Mouse (Mus musculus) forelimb bud, embryonic 11.5 days (tissue): Measurements from ENCODE around the gene Fam193a.

Source experiments
- DNase-seq: peaks from one replicate; pipeline ENCODE4 v3.0.0-alpha.2; 2012; ENCODE audit warnings: low read depth, low spot score

Gene Fam193a

DNA sequence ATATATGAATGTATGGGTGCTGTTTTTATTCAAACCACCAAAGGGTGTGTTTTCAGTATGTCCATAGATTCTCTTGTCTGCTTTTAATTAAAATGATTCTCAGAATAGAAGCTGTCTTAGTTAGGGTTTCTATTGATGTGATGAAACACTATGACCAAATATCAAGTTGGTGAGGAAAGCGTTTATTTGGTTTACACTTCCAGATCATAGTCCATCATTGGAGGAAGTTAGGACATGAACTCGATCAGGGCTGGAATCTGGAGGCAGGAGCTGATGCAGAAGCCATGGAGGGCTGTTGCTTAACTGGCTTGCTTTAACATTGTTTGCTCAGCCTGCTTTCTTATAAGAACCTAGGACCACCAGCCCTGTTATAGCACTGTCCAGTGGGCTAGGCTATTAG lies 12.0 kb downstream of the Fam193a start:
- no peak for DNase-seq

DNA sequence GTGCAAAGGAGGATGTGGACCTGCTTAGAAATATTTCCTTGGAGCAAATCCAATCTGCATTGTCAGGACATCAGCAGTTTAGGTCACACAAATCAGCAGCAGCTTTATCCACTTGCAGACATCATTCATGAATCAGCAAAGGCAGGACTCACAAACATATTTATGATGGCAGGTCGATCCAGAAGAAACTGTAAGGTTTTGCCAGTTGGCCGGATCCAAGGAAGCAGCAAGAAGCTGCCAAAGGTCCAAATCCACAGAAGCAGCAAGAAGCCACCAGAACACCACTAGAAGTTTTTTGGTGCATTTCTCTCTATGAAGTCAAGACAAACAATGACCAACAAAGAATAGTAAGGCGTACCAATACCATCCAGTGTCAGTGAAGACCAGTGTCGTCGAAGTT lies 15.9 kb downstream of the Fam193a start:
- DNase-seq, result no peak

DNA sequence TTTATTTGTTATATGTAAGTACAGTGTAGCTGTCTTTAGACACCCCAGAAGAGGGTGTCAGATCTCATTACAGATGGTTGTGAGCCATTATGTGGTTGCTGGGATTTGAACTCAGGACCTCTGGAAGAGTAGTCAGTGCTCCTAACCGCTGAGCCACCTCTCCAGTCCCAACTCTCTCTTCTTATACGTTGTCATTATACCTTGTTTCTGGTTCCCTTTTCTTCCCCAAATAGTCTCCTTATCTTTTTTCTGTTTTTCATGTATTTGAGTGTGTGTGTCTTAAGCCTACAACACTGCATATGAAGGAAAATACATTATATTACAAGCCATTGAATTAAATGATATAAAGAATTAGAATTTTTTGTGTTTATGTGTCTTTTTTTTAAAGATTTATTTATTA lies 17.0 kb downstream of the Fam193a start:
- no peak for DNase-seq

DNA sequence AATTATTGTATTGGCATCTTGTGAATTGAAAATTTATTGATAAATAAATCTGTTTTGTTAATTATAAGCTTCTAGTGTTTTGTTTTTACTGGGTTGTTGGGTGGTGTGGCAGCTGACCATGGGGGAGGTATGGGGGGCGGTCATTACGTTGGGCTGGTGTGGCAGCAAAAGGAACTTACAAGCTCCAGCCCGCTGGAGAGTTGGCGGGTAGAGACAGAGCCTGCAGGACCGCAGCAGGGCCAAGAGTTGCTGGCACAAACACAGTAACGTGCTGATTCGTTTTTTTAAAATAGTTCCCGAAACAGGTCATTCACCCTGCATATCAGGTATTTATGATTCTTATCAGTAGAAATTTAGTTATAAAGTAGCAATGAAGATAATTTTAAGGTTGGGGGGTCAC lies 23.5 kb downstream of the Fam193a start:
- no peak for DNase-seq

DNA sequence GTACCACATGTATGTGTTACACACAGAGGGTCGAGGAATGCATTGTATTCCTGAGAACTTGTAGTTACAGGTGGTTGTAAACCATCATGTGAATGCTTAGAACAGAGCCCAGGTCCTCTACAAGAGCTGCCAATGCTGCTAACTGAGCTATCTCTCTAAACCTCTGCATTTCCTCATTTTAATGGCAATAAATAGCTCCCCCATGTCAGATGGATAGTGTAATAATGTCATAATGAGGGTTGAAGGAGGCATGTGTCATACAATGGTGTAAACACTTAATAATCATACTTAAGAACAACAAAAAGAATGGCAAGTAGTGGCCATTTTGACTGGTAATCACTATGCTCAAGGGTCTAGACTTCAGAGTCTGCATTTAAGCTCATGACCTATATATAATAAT lies 25.6 kb downstream of the Fam193a start:
- DNase-seq, result no peak

DNA sequence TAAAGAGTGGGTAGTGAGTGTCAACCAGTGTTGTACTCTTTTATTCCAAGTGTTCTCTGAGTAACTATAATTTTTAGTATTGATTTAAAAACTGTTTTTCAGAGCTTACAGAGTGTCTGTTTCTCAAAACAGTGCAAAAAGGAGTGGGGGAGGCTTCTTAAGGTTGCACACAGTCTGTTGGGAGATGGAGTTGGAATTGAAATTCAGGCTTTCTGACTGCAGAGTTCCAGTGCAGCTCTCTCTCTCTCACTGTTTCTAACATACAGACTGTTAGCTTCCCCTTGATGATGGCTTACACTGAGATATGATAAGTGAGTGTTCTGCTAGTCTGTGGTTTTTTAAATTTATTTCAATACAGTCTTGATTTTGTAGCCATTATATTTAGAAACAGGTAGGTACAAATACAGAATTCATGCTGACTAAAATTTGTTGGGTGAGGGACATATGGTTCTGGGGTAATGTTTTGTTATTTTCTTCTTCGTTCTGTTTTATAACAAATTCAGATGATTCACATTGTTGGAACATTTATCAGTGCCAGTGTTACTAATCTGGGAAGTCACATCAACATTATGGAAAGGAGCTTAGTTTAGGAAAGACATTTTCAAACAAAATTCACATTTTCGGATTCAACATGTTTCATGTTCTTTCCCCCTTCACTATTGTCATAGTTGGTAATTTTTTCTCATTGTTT lies 26.3 kb downstream of the Fam193a start:
- DNase-seq, result no peak

DNA sequence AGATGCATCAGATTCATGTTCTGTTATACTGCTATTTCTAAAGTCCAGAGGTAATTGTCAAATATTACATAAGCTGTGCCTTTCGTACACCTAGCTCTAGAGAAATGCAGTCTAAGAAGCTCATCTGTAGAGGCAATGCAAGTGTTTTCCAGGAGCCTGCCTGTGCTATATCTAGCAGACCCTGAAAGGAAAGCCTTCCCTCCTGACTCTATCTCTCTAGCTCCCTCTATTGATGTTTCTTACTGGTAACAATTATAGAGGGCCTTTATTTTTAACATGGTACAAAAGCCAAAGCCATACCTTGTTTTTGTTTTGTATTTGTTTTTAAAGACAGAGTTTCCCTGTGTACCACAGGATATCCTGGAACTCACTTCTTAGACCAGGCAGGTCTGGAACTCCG lies 28.1 kb downstream of the Fam193a start:
- no peak for DNase-seq

DNA sequence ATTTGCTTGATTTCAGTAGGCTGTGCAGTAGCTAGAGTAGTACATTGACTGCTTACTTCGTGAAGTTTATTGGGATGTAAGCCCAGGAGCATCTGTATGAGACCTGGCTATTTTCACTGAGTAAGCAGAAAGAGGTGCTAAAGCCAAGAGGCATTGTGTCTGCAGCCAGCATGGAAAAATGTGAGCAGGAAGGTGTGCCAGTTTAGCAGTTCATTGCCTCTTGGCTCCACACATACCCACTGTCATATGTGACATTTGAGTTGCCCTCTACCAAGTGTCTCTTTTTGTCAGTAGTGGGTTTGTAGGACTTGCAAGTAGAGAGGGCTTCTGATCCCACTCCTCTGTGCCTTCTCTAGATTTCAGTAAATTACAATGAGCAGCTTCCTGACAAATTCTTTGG lies 28.6 kb downstream of the Fam193a start:
- DNase-seq, result no peak

DNA sequence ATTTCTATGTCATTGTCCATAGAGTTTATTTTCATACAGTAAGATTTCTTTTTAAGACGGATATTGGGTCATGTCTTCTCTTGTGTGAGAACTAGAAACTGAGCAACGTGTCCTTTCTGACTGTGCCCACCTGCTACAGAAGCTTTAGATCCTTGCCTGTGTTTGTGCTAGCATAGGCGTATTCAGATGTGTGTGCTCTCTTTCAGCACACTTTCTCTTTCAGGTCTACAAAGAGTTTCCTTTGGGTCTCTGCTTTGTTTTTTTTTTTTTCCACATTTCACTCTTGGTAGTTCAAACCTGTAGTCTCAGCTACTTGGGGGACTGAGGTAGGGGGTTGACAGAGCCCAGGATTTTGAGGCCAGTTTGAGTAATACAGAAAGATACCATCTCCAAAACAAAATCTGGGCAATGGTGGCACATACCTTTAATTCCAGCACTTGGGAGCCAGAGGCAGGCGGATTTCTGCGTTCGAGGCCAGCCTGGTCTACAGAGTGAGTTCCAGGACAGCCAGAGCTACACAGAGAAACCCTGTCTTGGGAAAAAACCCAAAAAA lies 37.7 kb downstream of the Fam193a start:
- DNase-seq, result no peak

DNA sequence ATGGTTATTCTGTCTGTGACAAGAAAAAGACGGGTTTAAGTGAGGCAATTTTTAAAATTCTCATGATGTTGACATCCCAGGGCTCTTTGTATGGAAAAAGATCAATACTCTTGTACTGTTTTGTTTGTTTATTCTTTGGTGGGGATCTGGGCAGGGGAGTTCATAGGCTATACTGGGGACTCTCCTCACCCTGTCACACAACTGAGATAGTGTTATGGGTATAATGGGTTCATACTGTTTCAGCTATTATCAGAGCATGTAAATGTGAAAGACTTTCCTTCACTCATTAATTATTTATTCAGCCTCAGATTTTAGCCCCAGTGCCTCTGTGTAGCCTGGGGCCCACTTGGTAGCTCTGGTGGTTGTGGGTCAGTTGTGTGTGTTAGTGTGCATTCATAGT lies 39.3 kb downstream of the Fam193a start:
- DNase-seq, result no peak

DNA sequence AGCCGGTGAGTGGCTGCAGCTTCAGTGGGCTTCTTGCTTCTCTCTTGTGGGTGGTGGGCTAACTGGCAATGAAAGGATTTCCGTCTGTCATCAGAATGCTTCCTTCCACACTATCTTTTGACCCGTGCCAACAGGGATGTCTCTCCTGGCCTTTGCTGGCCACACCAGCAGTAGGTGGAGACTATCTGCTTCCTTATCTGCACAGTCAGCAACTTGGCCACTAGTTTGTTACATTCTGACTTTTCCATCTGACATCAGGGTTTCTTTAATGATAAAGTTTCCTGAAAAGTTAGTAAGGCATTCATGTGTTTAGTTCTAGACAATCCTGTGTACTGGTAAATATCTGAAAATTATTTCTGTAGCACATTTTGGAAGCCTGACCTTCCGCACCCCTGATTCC lies 41.1 kb downstream of the Fam193a start:
- DNase-seq, result no peak

DNA sequence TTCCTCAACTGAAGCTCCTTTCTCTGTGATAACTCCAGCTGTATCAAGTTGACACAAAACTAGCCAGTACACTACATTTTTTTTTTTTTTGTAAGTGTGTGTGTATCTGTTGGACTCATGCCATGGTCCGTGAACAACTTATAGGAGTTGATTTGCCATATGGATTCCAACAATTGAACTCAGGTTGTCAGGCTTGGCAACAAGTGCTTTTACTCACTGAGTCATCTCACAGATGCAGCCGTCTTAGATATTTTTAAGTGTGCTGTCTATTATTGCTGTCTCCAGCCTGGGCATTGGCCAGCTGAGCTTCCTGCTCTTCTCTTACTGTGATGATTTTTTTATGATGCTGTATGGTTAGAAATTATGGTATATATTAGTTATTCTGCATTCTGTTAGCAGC lies 44.2 kb downstream of the Fam193a start:
- DNase-seq, result no peak

DNA sequence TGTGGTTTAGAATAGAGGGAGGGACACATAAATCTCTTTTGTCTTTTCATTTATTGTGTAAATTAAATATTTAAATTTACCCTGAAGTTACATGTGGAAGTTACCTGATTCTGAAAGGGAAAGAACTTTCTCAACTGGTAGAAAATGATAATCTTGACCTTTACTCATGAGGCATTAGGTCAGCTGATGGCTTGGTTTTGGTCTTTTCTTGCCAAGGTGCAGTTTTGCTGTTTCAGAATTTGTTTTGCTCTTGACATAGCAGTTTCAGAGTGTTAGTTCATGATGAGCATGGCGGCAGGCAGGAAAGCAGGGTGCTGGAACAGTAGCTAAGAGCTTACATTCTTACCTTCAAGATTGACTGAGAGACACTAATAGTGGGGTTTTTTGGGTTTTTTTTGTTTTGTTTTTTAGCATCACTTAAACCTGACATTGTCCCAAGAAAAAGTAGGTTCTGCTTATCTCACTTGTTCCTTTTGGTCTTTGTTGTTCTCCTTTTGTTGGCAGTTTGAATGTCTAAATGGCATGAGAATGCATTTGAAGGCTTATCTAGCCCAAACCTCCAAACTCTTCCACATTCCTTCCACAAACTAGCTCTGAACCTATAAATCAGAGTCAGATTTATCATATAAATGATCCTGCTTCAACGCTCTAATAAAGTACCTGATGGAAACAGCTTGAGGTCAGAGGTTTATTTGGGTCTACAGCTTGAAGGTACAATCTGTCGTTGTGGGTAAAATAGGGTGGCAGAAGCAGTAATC lies 47.7 kb downstream of the Fam193a start:
- DNase-seq, result no peak

DNA sequence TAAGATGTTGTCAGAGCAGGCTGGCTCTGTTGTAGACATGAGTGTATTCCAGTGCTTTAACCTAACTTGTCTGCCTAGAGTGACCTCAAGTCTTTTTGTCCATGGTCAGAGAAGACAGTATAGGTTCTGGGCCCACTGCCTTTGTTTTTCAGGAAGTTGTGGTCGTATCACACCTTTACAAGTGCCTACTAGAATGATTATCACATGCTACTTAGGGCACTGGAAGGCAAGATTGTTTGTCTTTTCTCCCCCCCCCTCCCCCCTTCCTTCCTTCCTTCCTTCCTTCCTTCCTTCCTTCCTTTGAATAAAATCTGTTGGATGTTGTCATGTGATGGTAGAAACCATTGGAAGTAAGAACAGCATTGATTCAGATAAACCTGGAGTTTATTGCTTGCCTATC lies 49.5 kb downstream of the Fam193a start:
- DNase-seq, result no peak

DNA sequence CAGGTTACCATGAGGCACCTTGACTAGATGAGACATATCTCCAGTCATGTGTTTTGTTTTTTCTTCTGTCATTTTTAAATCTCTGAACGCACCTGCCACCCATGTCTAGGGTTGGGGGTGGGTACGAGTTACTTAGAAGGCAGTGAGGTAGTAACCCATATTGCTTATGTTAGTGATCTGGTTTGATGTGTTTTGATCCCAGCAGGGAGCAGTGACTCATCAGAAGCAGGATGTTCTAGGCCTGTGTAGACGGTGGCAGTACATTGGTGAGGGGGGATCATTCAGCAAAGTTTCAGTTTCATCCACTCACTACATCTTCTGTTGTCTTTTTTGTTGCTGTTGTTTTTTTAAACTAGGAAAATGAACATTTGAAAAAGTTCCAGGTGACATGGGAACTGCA lies 61.0 kb downstream of the Fam193a start:
- DNase-seq, result no peak

DNA sequence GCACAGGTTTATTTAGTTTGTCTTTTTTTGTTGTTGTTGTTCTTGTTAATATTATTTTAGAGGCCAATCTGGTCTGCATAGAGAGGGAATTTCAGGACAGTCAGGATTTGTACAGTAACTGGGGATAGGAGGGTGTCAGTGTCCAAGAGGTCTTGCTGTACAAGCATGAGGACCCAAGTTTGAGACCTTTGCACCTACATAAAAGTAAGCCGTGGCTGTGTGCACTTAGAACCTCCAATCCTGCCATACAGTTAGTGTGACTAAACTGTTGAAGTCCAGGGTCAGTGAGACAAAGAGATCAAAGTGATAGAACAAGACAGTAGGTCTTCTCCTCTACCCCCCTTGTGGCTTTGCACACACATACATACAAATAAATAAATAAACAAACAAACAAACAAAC lies 64.1 kb downstream of the Fam193a start:
- DNase-seq, result no peak

DNA sequence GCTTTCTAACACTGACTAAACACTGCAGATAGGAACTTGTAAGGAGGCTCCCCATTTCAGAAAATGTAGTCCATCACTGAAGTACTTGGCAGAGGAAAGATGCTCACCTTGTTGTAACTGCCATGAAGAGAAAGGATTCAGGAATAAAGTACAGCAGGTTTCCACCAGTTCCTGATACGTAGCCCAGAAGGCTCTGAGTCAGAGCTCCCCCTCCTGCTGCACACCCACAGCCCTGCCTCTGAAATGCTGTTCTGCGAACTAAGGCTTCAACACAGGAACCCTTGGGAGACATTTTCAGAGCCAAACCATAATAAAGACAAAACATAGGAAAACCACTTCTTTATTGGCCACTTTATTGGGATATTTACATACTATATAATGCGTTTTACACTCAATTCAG lies 64.5 kb downstream of the Fam193a start:
- DNase-seq, result no peak

DNA sequence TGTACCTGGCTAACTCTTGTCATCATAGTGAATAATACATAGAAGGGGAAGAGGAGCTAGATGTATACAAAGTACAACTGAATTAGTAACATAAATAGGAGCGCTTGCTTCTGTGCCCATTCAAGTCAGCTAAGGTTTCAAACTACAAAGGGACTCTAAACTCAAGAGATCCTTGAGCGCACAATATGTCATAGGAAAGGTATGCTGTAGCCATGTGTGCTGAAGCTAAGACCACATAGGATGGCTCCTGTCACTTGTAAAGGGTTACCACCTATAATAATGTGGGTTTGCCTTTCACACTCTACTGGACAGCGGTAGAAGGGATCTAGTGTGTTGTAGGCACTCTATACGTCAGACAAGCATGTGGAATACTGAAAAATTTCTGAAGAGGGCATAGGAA lies 68.3 kb downstream of the Fam193a start:
- DNase-seq, result no peak

DNA sequence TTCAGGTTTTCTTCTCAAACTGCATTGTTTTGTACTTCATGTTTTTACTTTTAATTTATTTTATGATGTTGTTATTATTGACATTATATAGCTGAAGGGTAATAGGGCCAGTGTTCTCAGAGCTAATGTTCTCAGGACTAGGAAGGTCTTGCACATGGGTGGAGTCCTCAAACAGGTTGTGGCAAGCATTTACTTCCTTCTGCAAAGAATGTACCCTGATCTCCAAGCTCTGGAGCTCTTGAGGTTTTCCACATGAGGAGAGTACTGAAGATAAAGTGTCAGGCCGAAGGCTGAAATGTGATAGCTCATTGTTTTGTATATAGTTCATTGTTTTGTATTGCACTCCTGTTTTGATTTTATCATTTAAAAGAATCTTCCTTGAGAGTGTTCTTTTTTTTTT lies 68.9 kb downstream of the Fam193a start:
- DNase-seq, result no peak

DNA sequence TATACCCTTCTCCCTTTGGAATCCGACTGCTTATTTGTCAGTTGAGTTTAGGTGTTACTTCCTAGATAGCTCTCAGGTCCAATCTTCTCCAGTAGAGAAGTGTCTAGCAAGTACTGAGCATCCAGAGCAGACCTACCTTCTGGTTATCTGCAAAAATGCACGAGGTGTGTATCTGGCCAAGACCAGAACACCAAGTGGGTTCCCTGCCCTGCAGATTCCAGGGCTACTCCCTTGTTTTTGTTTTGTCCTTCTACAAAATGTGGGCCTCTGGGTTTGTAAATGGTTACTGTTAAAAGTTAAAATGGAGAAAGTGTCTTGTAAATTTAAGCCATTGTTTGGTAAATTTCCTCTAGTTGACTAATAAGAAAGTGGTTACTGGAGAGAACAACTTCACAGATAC lies 70.0 kb downstream of the Fam193a start:
- DNase-seq, result no peak

DNA sequence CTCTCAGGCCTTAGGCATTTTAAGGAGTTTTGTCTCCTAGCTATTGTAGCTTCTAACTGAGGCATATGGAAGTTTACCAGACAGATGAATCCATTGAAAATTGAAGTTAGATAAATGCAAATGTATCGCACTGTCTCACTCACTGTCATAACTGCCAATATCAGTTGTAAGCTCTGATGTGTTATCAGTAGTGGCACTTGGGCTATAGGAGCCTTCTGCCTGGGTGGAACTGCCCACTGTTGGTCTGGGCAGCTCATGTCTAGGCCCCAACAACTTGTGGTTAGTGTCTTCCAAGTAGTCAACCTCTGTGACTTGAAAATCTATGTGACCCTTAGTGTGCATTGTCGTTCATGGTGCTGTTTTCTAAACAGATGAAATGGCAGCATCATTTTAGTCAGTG lies 72.1 kb downstream of the Fam193a start:
- no peak for DNase-seq

DNA sequence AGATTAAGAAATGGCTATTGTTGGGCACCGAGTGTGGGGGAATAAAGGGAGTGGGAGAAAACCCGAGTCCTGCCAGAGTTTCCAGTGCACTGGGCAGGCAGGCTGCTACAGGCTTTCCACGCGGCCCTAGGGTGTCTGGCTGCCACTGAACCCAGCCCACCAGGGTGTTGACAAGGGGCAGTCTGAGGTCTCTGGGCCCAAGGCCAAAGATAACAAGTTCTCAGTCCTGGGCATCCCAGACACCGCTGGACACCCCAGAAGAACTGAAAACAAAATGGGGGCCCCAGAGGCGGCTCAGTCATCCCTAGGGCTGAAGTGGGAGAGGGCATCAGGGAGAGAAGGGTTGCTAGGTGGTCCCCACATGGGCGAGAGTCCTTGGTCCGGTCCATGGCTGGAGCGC lies 76.5 kb downstream of the Fam193a start:
- no peak for DNase-seq

DNA sequence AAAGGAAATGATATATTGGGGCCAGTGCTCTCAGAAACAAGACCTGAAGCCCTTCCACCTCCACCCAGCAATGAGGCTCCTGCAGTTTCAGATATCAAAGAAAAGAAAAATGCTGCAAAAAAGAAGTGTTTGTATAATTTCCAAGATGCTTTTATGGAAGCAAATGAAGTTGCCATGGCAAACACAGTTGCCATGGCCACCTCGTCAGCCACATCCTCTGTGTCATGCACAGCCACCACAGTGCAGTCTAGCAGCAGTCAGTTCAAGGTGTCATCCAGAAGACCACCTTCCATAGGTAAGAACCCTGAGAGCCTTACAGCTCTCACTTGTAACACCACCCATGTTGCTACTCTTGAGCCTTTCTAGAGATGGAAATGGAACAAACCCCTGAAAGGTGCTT lies 89.3 kb downstream of the Fam193a start:
- DNase-seq, result no peak
